Mouse (Mus musculus) C2C12 (cell line): ENCODE data around the gene 2410004B18Rik.

ENCODE experiments used
- CTCF ChIP-seq: IDR thresholded peaks from one replicate; pipeline ENCODE4 v1.5.1; 2011; ENCODE audit not compliant: control insufficient read depth, insufficient read depth, insufficient read length
- MYOG ChIP-seq: IDR thresholded peaks from one replicate; pipeline ENCODE4 v1.6.1; 2011; ENCODE audit not compliant: control insufficient read depth, insufficient read length; ENCODE audit errors: extremely low read depth
- USF1 ChIP-seq: IDR thresholded peaks from one replicate; pipeline ENCODE4 v1.6.1; 2011; ENCODE audit warnings: low read depth, mild to moderate bottlenecking, control low read depth, moderate library complexity

DNA sequence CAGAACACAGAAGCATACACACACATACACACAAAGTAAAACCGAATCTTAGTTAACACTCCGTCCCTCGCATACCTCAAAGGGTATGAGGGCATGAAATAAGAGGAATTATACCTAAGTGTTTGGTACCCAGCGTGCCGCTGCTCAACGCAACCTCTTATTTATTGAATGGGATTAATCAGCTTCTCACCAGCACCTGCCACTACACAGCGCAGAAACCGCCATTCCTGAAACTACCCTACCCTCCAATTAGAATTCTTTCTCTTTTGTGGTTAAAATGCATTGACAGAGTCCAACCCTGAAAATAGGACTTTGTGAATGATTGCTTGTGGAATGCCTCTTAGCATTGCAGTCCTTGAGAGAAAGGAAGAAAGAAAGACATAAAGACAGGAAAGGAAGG, 34.3 kb upstream of the 2410004B18Rik start:
- TF ChIP-seq CTCF (no peak), USF1 (no peak), MYOG (no peak)
